Mouse (Mus musculus) C2C12 (cell line): ENCODE measurements around the gene Arhgef40. TPM values are rescaled to one million over a fixed set of nuclear protein-coding genes. Genes with fewer than 3 reads are reported as not detected.

Source experiments
- H3K27me3 ChIP-seq: one replicate; pipeline ENCODE4 v1.6.1; 2011; ENCODE audit not compliant: control insufficient read depth, insufficient read depth, insufficient read length
- H3K36me3 ChIP-seq: one replicate; pipeline ENCODE4 v1.6.1; 2011; ENCODE audit not compliant: control insufficient read depth, insufficient read depth
- H3K4me3 ChIP-seq: one replicate; pipeline ENCODE4 v1.5.1; 2011; ENCODE audit warnings: mild to moderate bottlenecking, control low read depth; ENCODE audit not compliant: poor library complexity, insufficient read depth, severe bottlenecking
- H3K79me2 ChIP-seq: one replicate; pipeline ENCODE4 v1.6.1; 2011; ENCODE audit not compliant: control insufficient read depth, insufficient read depth
- H3K79me3 ChIP-seq: one replicate; pipeline ENCODE4 v1.6.1; 2011; ENCODE audit warnings: low read depth, control low read depth
- H3ac ChIP-seq: one replicate; pipeline ENCODE3; 2011; ENCODE audit warnings: low read depth; ENCODE audit not compliant: control insufficient read depth, insufficient read length
- CEBPB ChIP-seq: IDR thresholded peaks from one replicate; pipeline ENCODE4 v1.6.1; 2011; ENCODE audit warnings: low read depth, mild to moderate bottlenecking, control low read depth, moderate library complexity
- CTCF ChIP-seq: IDR thresholded peaks from one replicate; pipeline ENCODE4 v1.5.1; 2011; ENCODE audit not compliant: control insufficient read depth, insufficient read depth, insufficient read length
- FOSL1 ChIP-seq: IDR thresholded peaks from one replicate; pipeline ENCODE4 v1.8.0; 2011; ENCODE audit warnings: mild to moderate bottlenecking, low read length; ENCODE audit not compliant: poor library complexity, insufficient read depth, severe bottlenecking
- MAX ChIP-seq: IDR thresholded peaks from one replicate; pipeline ENCODE4 v1.6.1; 2011; ENCODE audit warnings: mild to moderate bottlenecking, control low read depth
- MYOD1 ChIP-seq: IDR thresholded peaks from one replicate; pipeline ENCODE4 v1.6.1; 2011; ENCODE audit warnings: low read depth; ENCODE audit not compliant: control insufficient read depth, insufficient read length
- MYOG ChIP-seq: IDR thresholded peaks from one replicate; pipeline ENCODE4 v1.6.1; 2011; ENCODE audit not compliant: control insufficient read depth, insufficient read length; ENCODE audit errors: extremely low read depth
- USF1 ChIP-seq: IDR thresholded peaks from one replicate; pipeline ENCODE4 v1.6.1; 2011; ENCODE audit warnings: low read depth, mild to moderate bottlenecking, control low read depth, moderate library complexity
- polyA plus RNA-seq: library from polyadenylated mRNA; unstranded; fragments of >200 nt; fragmentation: generic; extraction: Trizol; gene quantifications from one replicate; pipeline ENCODE4 v1.2.1, GENCODE M21; 2012; ENCODE audit warnings: missing spikeins

Gene Arhgef40
- polyA plus RNA-seq, 1 experiment: 55.6 TPM

DNA sequence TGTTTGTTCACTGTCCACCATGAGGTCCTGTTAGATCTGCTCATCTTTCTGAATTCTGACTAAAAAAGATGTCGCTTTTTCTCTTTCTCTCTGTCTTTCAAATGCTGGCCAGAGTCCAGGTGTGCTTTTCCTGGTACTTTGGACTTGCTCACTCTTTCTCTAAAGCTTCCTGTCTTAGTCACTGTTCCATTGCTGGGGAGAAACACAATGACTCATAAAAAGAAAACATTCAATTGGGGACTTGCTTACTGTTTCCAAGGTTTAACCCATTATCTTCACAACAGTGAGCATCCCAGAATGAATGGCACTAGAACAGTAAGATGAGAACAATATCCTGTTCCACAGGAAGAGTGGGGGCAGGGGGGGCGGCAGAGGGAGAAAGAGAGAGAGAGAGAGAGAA lies 24.2 kb upstream of the Arhgef40 start:
- no peaks in the 10 kb centered on the region for H3K79me2 ChIP-seq
- no peaks in the 10 kb centered on the region for H3K36me3 ChIP-seq
- no peaks in the 10 kb centered on the region for H3K79me3 ChIP-seq
- TF ChIP-seq FOSL1 (peak; percentile 56), MYOD1 (no peak), CEBPB (no peak), USF1 (no peak)
- H3ac ChIP-seq: no peak overlapping the region
- no peaks in the 10 kb centered on the region for H3K27me3 ChIP-seq
- H3K4me3 ChIP-seq: no peak overlapping the region

GRCm38 (mm10) chr14:51967400-51967799 lies 17.1 kb upstream of the Arhgef40 start:
- Histone ChIP-seq H3K79me3 (no peaks in the 10 kb centered on the region), H3ac (no peak overlapping the region), H3K79me2 (no peaks in the 10 kb centered on the region), H3K36me3 (no peaks in the 10 kb centered on the region), H3K4me3 (no peak overlapping the region), H3K27me3 (no peaks in the 10 kb centered on the region)
- no peak for TF ChIP-seq FOSL1
- TF ChIP-seq USF1: no peak
- no peak for TF ChIP-seq CEBPB

- Histone ChIP-seq H3K27me3 (no peaks in the 10 kb centered on the region), H3K4me3 (no peak overlapping the region), H3K79me3 (no peaks in the 10 kb centered on the region), H3ac (no peak overlapping the region), H3K79me2 (no peaks in the 10 kb centered on the region), H3K36me3 (no peaks in the 10 kb centered on the region)
- TF ChIP-seq MYOD1: no peak
- TF ChIP-seq MAX: no peak
- TF ChIP-seq CTCF: no peak
- no peak for TF ChIP-seq USF1
- no peak for TF ChIP-seq CEBPB
- no peak for TF ChIP-seq FOSL1
- TF ChIP-seq MYOG: no peak
These were observed 5.3 kb upstream of the Arhgef40 start for GRCm38 (mm10) chr14:51979252-51979651.

- Histone ChIP-seq H3K4me3 (no peak overlapping the region), H3K79me3 (peaks cover 3% of the 10 kb centered on the region), H3K36me3 (peaks cover 8% of the 10 kb centered on the region), H3K27me3 (no peaks in the 10 kb centered on the region), H3K79me2 (peaks cover 21% of the 10 kb centered on the region), H3ac (no peak overlapping the region)
- TF ChIP-seq MYOD1: no peak
- TF ChIP-seq CTCF: no peak
- no peak for TF ChIP-seq MAX
- no peak for TF ChIP-seq USF1
- no peak for TF ChIP-seq FOSL1
- no peak for TF ChIP-seq CEBPB
- TF ChIP-seq MYOG: no peak
These were observed 1.3 kb upstream of the Arhgef40 start for GRCm38 (mm10) chr14:51983251-51983650.

GRCm38 (mm10) chr14:51983855-51984246 lies 668 bp upstream of the Arhgef40 start:
- Histone ChIP-seq H3K79me2 (peaks cover 26% of the 10 kb centered on the region), H3K27me3 (no peaks in the 10 kb centered on the region), H3ac (no peak overlapping the region), H3K36me3 (peaks cover 13% of the 10 kb centered on the region), H3K4me3 (peak overlapping the region; percentile 59), H3K79me3 (peaks cover 5% of the 10 kb centered on the region)
- no peak for TF ChIP-seq FOSL1
- TF ChIP-seq USF1: no peak

DNA sequence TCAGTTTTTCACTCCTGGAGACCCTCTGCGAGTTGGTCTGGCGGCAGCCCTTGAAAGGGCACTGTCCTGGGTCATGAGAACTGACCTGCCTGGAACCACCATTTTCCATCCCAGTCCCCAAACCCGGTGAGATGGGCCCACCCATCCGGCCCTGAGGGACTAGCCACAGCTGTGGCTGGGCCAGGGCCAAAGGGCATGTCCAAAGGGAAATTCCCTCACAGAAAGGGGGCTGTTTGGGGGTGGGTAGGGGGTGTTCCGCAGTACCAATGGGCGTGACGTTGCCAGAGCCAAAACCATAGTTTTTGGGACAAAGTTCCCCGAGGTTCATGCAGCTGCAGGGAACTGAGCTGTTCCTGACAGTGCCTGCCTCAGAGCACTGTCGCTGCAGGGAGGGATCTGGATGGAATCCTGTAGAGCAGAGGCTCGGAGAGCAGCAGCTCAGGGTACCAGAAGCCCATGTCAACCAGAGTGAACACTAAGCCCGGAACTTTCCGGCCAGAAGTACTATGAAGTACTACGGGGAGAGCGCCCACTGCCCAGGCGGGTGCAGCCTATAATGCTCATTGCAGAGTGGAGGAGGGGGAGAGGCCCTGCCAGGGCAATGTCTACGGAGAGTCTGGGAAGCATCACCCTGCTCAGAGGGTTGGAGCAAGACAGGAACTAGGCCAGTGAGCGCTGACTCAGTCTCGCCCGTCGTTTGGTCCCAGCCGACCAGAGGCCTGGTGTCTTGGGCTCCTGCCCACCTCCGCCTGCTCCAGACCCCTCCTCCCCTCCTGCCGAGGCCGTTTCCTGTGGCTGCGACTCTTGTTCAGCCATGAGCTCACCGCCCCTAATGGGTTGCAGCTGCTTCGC lies 1.0 kb downstream of the Arhgef40 start:
- Histone ChIP-seq H3K27me3 (no peaks in the 10 kb centered on the region), H3ac (peak overlapping the region; percentile 99), H3K79me3 (peaks cover 5% of the 10 kb centered on the region), H3K4me3 (peak overlapping the region; percentile 59), H3K79me2 (peaks cover 29% of the 10 kb centered on the region), H3K36me3 (peaks cover 24% of the 10 kb centered on the region)
- TF ChIP-seq MYOG (no peak), USF1 (no peak), MYOD1 (peak; percentile 76), FOSL1 (no peak)

- peak overlapping the region; percentile 59 for H3K4me3 ChIP-seq
- H3K36me3 ChIP-seq: peaks cover 30% of the 10 kb centered on the region
- no peaks in the 10 kb centered on the region for H3K27me3 ChIP-seq
These were observed 1.6 kb downstream of the Arhgef40 start for GRCm38 (mm10) chr14:51986153-51986505.

More at GRCm38 (mm10) chr14:51986153-51986505, 1.6 kb downstream of the Arhgef40 start:
- Histone ChIP-seq H3ac (peak overlapping the region; percentile 58), H3K79me3 (peaks cover 5% of the 10 kb centered on the region), H3K79me2 (peaks cover 29% of the 10 kb centered on the region)
- TF ChIP-seq MYOG: no peak
- TF ChIP-seq CEBPB: peak; percentile 47
